Mouse (Mus musculus) right cerebral cortex, postnatal 25 days (tissue): ENCODE measurements around the gene Scube1.

ENCODE experiments used
- DNase-seq: peaks from one replicate; pipeline ENCODE4 v3.0.0; 2022

Gene Scube1

DNA sequence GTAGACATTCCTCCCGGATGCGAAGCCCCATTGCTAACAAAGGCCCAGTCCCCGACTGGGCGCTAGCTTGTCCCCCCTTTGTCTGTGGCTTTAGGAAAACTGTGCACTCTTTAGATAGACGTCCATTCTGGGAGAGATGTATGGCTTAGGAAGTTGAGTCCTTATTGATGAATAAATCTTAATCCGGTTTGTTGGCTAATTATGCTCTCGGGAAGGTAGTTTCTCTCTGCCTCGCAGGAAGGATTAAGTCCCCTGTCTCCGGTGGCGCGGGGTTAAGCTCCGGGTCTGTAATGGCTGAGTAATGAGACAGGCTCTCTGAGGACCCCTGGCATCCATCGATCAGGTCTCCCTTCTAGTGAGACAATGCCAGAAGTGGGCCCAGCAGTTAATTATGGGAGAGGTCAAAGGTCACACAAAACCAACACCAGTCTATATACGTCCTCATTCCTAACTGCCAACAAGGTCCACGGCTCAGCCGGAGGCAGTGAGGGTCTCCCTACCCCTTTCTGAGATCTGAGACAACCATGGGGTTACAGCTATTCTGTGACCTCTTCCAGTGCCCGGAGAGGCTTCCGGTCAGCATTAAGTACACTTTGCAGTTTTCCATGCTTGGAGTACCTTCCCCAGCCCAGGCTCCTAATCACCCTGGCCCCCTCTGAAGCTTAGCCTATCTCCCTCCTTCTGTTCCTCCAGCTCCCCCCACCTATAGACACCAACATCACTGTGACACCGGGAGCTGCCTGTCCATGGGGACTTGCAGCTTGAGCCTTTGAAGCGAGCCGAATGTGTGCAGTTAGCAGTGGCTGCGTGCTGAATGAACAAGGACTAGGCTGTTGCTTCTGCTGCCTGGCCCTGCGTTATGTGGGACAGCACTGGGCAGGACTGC, 14.7 kb downstream of the Scube1 start:
- no peak for DNase-seq

- no peak for DNase-seq
Observed at GRCm38 (mm10) chr15:83706528-83707199, 18.2 kb downstream of the Scube1 start.

DNA sequence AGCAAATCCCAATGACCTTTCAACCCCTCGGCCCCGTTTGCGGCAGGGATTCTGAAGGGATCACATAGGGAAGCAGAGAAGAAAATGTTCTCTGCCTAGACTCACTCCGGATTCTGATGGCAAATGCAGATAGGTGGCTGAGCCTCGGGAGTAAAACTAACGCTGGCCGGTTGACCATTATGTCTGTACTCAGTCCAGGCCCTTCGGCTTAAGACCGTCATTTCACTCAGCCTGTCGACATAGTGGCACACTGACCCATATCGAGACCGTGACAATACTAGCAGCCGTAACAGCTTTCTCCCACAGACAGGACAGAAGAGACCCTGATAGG, 24.3 kb downstream of the Scube1 start:
- DNase-seq: no peak

DNA sequence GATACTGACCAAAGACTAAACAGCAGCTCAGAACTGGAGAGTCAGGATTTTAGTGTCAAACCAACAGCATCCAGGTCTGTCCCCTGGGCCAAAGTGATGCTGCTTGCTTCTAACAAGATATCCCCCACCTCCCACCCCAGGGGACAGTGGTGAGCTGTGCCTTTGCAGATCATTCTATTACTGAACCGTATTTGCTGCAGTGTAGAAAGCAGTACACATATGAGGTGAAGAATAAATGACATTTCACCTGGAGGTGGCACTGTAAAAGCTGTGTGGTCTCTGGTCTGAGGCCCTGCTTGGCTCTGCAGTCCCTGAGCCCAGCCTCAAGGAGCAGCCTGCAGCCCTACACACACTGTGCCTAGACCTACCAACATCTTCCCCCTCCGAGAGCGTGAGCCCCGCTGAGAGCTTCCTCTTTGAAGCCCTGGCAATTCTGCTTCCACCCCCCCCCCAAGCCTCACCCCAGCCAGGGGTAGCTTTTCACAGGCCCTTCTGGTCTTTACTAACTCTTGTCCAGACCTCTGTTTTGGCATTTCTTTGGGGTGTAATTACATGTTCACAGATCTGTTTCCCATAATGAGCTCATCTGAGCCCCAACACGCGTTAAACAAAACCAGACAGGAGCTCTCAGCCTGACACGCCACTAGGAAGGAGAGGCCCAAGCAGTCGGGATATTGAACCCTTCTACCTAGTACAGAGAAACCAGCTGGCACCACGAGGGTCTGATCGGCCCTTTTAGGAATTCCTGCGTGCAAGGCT, 24.8 kb downstream of the Scube1 start:
- DNase-seq: no peak

GRCm38 (mm10) chr15:83699132-83699833, 25.5 kb downstream of the Scube1 start:
- no peak for DNase-seq

GRCm38 (mm10) chr15:83696681-83697381, 28.0 kb downstream of the Scube1 start:
- DNase-seq: no peak

GRCm38 (mm10) chr15:83695159-83695558, 29.7 kb downstream of the Scube1 start:
- no peak for DNase-seq

GRCm38 (mm10) chr15:83691901-83692361, 32.9 kb downstream of the Scube1 start:
- DNase-seq: no peak

- no peak for DNase-seq
Observed at GRCm38 (mm10) chr15:83689946-83690345, 34.9 kb downstream of the Scube1 start.

GRCm38 (mm10) chr15:83686601-83687000, 38.2 kb downstream of the Scube1 start:
- no peak for DNase-seq

DNA sequence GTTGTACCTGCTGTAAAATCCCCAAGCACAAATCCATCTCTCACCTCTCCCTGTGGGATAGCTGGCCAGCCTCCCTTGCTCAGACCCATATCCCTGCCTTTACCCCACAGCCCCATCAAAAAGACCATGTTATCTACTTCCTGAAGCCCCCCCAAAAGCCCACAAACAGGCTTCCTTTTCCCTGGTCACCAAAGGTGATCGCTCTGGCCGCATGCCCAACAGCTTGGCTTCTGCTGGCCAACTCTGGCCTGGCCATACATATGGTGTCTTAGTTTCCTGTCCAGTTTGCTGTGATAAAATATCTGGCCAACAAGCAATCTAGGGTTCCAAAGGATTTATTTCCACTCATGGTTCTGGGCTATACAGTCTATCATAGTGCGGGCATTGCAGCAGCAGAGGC, 38.9 kb downstream of the Scube1 start:
- DNase-seq: no peak

- DNase-seq: no peak
Observed at GRCm38 (mm10) chr15:83683051-83683561, 41.7 kb downstream of the Scube1 start.

DNA sequence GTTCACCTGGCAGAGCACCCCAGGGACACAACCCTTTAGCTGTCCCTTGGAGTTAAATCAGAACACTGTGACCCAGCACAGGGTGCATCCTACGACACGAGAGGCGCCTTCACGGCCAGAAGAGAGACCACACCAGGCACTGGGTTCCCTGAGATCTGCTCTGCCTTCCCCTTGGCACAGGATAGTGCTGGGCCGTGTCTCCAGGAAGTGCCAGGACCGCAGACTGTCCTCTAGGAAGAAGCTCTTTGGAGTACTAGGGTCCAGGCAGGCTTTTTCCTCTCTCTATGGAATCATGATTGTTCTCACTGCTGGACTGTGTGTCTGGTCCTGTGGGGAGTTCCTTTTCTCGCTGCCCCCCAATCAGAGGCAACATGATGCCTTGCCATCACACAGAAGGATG, 44.5 kb downstream of the Scube1 start:
- DNase-seq: no peak

DNA sequence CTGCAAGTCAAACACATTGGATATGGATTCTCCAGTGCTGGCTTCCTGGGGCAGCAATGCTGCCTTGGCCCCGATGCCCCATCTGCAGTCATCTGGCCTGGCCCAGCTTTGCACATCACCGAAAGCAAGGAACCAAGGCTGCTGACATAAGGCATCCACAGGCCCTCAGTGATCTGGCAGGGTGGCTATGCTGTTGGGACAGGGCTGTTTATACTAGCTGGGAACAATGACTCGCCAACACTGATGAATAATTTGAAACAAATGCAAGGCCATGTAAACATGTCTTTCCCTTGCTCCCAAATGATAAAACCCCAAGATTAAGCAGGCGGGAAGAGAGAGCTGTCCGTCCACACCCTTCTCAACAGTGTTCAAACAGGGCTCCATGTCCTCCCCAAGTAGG, 45.1 kb downstream of the Scube1 start:
- DNase-seq: no peak

DNA sequence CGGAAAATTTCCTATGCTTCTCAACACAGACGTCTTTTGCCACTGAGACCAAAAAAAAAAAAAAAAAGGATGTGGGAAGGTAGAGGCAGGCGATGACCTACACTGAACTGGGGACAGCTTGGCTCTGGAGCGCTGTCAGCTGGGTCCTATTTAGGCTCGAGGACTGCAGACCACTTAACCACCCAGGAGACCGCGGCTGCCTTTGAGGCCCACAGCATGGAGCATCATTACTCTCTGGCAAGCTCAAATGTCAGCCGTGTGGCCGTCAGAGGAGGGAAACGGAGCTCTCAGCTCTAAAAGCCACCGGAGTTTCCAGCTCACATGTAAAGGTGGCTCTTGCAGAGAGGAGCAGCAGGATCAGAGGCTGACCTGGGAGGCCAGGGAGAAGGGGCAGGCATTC, 46.2 kb downstream of the Scube1 start:
- no peak for DNase-seq

- no peak for DNase-seq
Observed at GRCm38 (mm10) chr15:83678089-83678488, 46.7 kb downstream of the Scube1 start.

DNA sequence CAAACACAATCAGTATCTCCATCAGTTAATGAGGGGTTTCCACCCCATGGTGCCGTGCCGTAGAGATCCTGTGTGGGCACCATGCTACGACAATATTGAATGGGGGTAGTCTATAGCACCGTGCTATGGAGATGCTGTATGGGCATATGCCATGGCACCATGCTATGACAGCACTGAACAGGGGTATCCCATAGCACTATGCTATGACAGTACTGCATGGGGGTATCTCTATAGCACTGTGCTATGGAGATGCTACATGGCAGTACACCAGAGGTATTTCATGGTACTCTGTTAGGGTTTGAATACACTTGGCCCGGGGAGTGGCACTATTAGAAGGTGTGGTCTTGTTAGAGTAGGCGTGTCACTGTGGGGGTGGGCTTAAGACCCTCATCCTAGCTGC, 47.7 kb downstream of the Scube1 start:
- DNase-seq: no peak

DNA sequence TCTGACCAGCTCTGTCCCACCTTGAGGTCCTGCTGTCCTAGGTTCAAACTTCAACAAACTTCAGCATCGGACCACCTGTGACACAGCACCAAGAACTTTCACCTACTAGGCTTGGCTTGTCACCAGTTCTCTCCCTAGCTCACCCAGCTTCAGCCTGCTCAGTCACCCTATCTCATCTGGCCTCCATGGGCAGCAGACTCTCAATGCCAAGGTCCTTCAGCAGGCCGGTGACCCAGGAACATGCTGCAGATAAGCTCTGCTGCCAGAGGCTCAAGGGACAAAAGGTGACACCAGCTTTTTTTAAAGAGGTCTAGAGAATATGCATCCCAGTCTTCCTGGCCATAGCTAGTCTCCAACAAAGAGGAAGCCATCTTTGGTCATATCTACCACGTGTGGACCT, 48.5 kb downstream of the Scube1 start:
- DNase-seq: no peak

DNA sequence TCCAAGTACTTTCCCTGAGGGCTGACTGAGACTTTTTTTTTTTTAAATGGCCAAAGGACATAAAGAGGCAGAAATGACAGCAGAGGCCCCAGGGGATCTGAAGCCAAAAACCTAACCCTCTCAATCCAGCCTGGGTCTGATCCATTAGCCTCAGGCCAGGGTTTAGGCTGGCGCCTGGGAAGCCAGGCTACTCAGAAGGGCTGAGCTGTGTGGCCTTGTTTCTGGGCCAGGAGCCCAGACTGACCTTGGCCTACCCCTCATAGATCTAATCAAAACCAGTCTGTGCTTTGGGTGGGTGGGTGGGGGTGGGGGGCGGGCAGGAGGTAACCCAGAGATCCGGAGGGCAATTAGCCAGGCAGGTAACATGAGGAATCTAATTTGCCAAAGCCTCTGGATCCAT, 51.2 kb downstream of the Scube1 start:
- no peak for DNase-seq

DNA sequence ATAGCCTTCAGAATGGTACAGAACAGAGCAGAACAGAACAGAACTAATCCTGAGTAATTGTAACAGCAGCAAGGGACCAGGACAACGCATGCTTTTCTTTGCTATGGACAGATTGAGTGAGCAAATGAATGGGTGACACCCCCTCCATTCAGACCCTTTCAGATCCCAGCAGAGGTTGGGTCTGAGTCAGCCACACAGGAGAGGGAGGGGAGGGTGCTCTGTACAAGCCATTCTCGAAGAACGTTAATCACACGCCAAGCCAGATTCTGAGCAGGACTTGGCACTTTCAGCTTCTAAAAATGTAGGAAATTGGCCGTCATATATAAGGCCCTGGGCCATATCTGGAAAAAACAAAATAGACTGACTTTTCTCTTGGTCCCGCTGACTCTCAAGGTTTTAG, 57.3 kb downstream of the Scube1 start:
- DNase-seq: no peak

DNA sequence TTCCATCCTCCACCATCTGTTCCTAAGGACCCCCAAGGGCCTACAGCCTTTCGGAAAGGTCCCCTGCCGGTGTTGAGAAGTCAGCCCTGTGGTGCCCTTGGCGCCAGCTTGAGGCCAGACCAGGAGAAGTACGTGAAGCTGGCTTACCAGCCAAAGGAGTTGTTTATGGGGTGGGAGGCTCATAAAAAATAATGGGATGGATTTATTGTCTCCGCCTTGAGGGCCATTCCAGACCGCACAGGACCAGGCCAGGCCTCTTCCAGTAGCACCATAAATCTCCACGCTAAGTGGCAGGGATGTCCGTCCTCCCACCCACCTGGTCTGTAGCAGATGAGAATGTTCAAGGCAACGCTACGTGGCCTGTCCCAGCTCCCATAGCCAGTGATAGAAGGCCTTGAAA, 58.4 kb downstream of the Scube1 start:
- DNase-seq: no peak

- DNase-seq: no peak
Observed at GRCm38 (mm10) chr15:83665993-83666392, 58.8 kb downstream of the Scube1 start.
